Comparison of ENCODE assay signal across 8 mouse cellular contexts in the genomic region with DNA sequence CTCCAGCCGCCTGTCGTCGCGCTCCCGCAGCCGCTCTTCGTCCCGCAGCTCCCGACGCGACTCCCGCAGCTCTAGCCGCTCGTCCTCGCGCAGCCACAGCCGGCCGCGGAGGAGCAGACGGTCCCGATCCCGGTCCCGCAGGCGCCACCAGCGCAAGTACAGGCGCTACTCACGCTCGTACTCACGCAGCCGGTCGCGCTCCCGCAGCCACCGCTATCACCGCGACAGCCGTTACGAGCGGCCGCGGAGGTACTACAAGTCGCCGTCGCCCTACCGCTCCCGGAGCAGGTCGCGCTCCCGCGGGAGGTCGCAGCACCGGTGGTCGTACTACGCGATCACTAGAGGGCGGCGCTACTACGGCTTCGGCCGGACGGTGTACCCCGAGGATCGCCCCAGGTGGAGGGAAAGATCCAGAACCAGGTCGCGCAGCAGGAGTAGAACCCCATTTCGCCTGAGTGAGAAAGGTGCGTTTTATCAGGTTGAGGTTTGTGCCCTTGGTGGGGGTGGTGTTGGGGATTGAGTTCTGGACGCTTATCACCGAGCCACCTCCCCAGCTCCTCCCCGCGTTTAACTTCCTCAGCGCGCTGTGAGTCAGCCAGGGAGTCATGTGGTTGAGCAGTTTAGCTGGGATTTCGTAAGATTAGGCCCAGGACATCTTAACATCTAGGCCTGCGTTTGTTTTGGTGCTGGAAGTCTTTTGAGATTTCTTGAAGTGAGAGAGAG. TPM values are rescaled to one million over a fixed set of nuclear protein-coding genes. Genes with fewer than 3 reads are reported as not detected.
DNase-seq lines count a peak whose midpoint lies in the region; ATAC-seq and TF ChIP-seq lines count a peak whose summit lies in the region.

No protein-coding gene starts in this region.

- H3ac ChIP-seq in myocyte (ENCODE audit: control insufficient read depth, insufficient read length): peak overlapping the region; percentile 94

- DNase-seq in left cerebral cortex, postnatal 4 days: peak; percentile 42
- no peak for DNase-seq in left cerebral cortex, adult 8-10 months (ENCODE audit: low spot score in 2 of 2)
- DNase-seq in cerebellum, postnatal 36 days: peak; percentile 35
- DNase-seq in gastrocnemius, postnatal 10 days: peak; percentile 52
- peak; percentile 87 for DNase-seq in induced T-regulatory cell, adult 2 months (ENCODE audit: low read depth)
- peak; percentile 82 for DNase-seq in liver, embryonic 13.5 days
- DNase-seq in splenic B cell, adult 2 months (ENCODE audit: low read depth, low spot score): peak; percentile 79

- H3K4me1 ChIP-seq in liver, embryonic 13.5 days (replicated peaks): peaks cover 64% of the 10 kb centered on the region

- peak; percentile 31 for TF ChIP-seq POLR2A in myocyte (IDR thresholded peaks at IDR 0.05; ENCODE audit: insufficient read length, low read depth)

- H3K79me2 ChIP-seq in myocyte (ENCODE audit: control insufficient read depth, insufficient read depth): peaks cover 33% of the 10 kb centered on the region

- H3K4me3 ChIP-seq in liver, embryonic 13.5 days (replicated peaks): peak overlapping the region; percentile 92
- peak overlapping the region; percentile 79 for H3K4me3 ChIP-seq in myocyte

- peaks cover 53% of the 10 kb centered on the region for H3K36me3 ChIP-seq in liver, embryonic 13.5 days
- peaks cover 43% of the 10 kb centered on the region for H3K36me3 ChIP-seq in myocyte (ENCODE audit: control insufficient read depth, insufficient read depth)
- peaks cover 19% of the 10 kb centered on the region for H3K36me3 ChIP-seq in splenic B cell, adult 2 months (ENCODE audit: control insufficient read depth, insufficient read depth, low read length, poor library complexity, severe bottlenecking)

- under 1% methylated on average over 75 of the region's 75 CpGs for WGBS in liver, embryonic 13.5 days (ENCODE audit: insufficient replicate concordance)

- H3K27me3 ChIP-seq in liver, embryonic 13.5 days: no peaks in the 10 kb centered on the region
- H3K27me3 ChIP-seq in myocyte (ENCODE audit: control insufficient read depth, insufficient read depth, insufficient read length): no peaks in the 10 kb centered on the region
- no peaks in the 10 kb centered on the region for H3K27me3 ChIP-seq in splenic B cell, adult 2 months (ENCODE audit: control insufficient read depth, insufficient read depth, low read length, poor library complexity, severe bottlenecking)

- intact Hi-C loops in left cerebral cortex, postnatal 4 days (cut with DNase I): no loop called here

- peak overlapping the region; percentile 77 for H3K4me2 ChIP-seq in liver, embryonic 13.5 days
- H3K4me2 ChIP-seq in myocyte (ENCODE audit: low read depth): peak overlapping the region; percentile 90

- peak overlapping the region; percentile 98 for H3K27ac ChIP-seq in liver, embryonic 13.5 days

- H3K9me3 ChIP-seq in liver, embryonic 13.5 days (replicated peaks): no peaks in the 10 kb centered on the region

- ATAC-seq in liver, embryonic 13.5 days (ENCODE audit: low read depth): peak; percentile 74

- H3K9ac ChIP-seq in liver, embryonic 13.5 days: peak overlapping the region; percentile 100

TF ChIP-seq in myocyte, 11 proteins besides CTCF, POLR2A, EP300 and RAD21:
- no peak for TF ChIP-seq MAX (IDR thresholded peaks at IDR 0.05; ENCODE audit: low read depth)
- no peak for TF ChIP-seq REST (IDR thresholded peaks at IDR 0.05; ENCODE audit: insufficient read depth, insufficient read length)
- TF ChIP-seq TCF3 (IDR thresholded peaks at IDR 0.05; ENCODE audit: insufficient read length, low read depth): no peak
- TF ChIP-seq POLR2AphosphoS2 (IDR thresholded peaks at IDR 0.05; ENCODE audit: insufficient read length, low read depth): peak; percentile 40
- no peak for TF ChIP-seq MYOG (IDR thresholded peaks at IDR 0.05; ENCODE audit: control insufficient read depth in 1 of 3, insufficient read depth in 1 of 3, insufficient read length in 2 of 3, low read depth in 2 of 3)
- no peak for TF ChIP-seq MYOD1 (IDR thresholded peaks at IDR 0.05; ENCODE audit: control insufficient read depth in 1 of 3, insufficient read length in 2 of 3, low read depth in 2 of 3)
- TF ChIP-seq USF1 (IDR thresholded peaks at IDR 0.05; ENCODE audit: low read depth): peak; percentile 74
- TF ChIP-seq E2F4 (IDR thresholded peaks at IDR 0.05; ENCODE audit: insufficient read depth): no peak
- TF ChIP-seq CEBPB (IDR thresholded peaks at IDR 0.05; ENCODE audit: insufficient read depth, poor library complexity, severe bottlenecking): peak; percentile 80
TF ChIP-seq in myocyte: peak in this region for 3.

RNA-seq across cellular contexts. Expression of a gene that starts 0.8 kb away (rescaled TPM):
- total RNA-seq in left cerebral cortex, postnatal 4 days (2021): 100 to 1,000 TPM; 231 to 238 TPM
- 100 to 1,000 TPM; 218 to 302 (median 272) TPM for total RNA-seq in left cerebral cortex, adult 8-10 months (2022)
- total RNA-seq in gastrocnemius, postnatal 10 days (2021): 100 to 1,000 TPM in 1 of 2 experiments, 10 to 100 TPM in 1; 91.9 to 142 TPM
- polyA plus RNA-seq in liver, embryonic 13.5 days (2015; fragmentation: Nextera tagmentation; extraction: Ambion mirVana): 232 and 286 TPM in 2 replicates
- 51.4 TPM for polyA plus RNA-seq in myocyte (2012; fragmentation: generic; extraction: Trizol)

RNA-seq across cellular contexts. Expression of a gene that starts 6.5 kb away (rescaled TPM):
- 10 to 100 TPM; 37.5 to 40.4 TPM for total RNA-seq in left cerebral cortex, postnatal 4 days (2021)
- total RNA-seq in left cerebral cortex, adult 8-10 months (2022): 10 to 100 TPM; 48.4 to 62.7 (median 56.9) TPM
- 10 to 100 TPM; 43.5 to 43.7 TPM for total RNA-seq in gastrocnemius, postnatal 10 days (2021)
- polyA plus RNA-seq in liver, embryonic 13.5 days (2015; fragmentation: Nextera tagmentation; extraction: Ambion mirVana): 61.7 and 77.5 TPM in 2 replicates
- polyA plus RNA-seq in myocyte (2012; fragmentation: generic; extraction: Trizol): 67.8 TPM

RNA-seq across cellular contexts. Expression of a gene that starts 9.4 kb away (rescaled TPM):
- total RNA-seq in left cerebral cortex, postnatal 4 days (2021): 100 to 1,000 TPM; 117 to 120 TPM
- total RNA-seq in left cerebral cortex, adult 8-10 months (2022): 100 to 1,000 TPM; 119 to 138 (median 124) TPM
- 10 to 100 TPM; 49.9 to 55.1 TPM for total RNA-seq in gastrocnemius, postnatal 10 days (2021)
- 83.1 and 92.7 TPM in 2 replicates for polyA plus RNA-seq in liver, embryonic 13.5 days (2015; fragmentation: Nextera tagmentation; extraction: Ambion mirVana)
- 121 TPM for polyA plus RNA-seq in myocyte (2012; fragmentation: generic; extraction: Trizol)

RNA-seq across cellular contexts. Expression of a gene that starts 59.8 kb away (rescaled TPM):
- total RNA-seq in left cerebral cortex, postnatal 4 days (2021): not detected
- under 1 TPM in 1 of 4 experiments, not detected in 3; 0.50 TPM for total RNA-seq in left cerebral cortex, adult 8-10 months (2022)
- total RNA-seq in gastrocnemius, postnatal 10 days (2021): 1 to 10 TPM in 1 of 2 experiments, under 1 TPM in 1; 0.26 to 1.4 TPM
- 545 and 561 TPM in 2 replicates for polyA plus RNA-seq in liver, embryonic 13.5 days (2015; fragmentation: Nextera tagmentation; extraction: Ambion mirVana)
- 0.98 TPM for polyA plus RNA-seq in myocyte (2012; fragmentation: generic; extraction: Trizol)

Comparison
In these comparisons a context has a peak if more than half of its experiments do, and no peak if none do; other contexts are left out.
1. DNase-seq: peak in left cerebral cortex, postnatal 4 days (single experiment), cerebellum, postnatal 36 days (2 of 2), gastrocnemius, postnatal 10 days (single experiment), induced T-regulatory cell, adult 2 months (single experiment), liver, embryonic 13.5 days (single experiment) and splenic B cell, adult 2 months (single experiment); none in left cerebral cortex, adult 8-10 months (0 of 2).